Mouse (Mus musculus) liver, postnatal 0 days (tissue): ENCODE results near the gene Nmt2. TPM values are rescaled to one million over a fixed set of nuclear protein-coding genes. Genes with fewer than 3 reads are reported as not detected.

Source experiments
- ATAC-seq: fragments of 200-750 bp; cut with Nextera tagmentation; 2 replicates; pipeline ENCODE4 v1.8.0; 2017; ENCODE audit warnings: mild to moderate bottlenecking, moderate library complexity
- DNase-seq: peaks from one replicate; pipeline ENCODE4 v3.0.0-alpha.2; 2016
- H3K27ac ChIP-seq: fragments of 300-500 bp; sonication (generic); 2 replicates; pipeline ENCODE4 v1.5.1; 2014; ENCODE audit warnings: antibody characterized with exemption, moderate library complexity, mild to moderate bottlenecking, low read depth
- H3K27me3 ChIP-seq: fragments of 300-500 bp; sonication (generic); 2 replicates; pipeline ENCODE4 v1.6.1; 2014; ENCODE audit warnings: low read length, control low read depth, mixed read lengths; ENCODE audit not compliant: insufficient read depth
- H3K36me3 ChIP-seq: fragments of 300-500 bp; sonication (generic); replicated peaks from 2 replicates; pipeline ENCODE4 v1.6.1; 2014; ENCODE audit warnings: mild to moderate bottlenecking, control low read depth, low read length, moderate library complexity, mixed read lengths; ENCODE audit not compliant: insufficient read depth
- H3K4me1 ChIP-seq: fragments of 300-500 bp; sonication (generic); 2 replicates; pipeline ENCODE4 v1.6.1; 2014; ENCODE audit warnings: antibody characterized with exemption, mild to moderate bottlenecking, control low read depth; ENCODE audit not compliant: insufficient read depth
- H3K4me2 ChIP-seq: fragments of 300-500 bp; sonication (generic); 2 replicates; pipeline ENCODE4 v1.6.1; 2014; ENCODE audit warnings: low read depth, mild to moderate bottlenecking, low read length, moderate library complexity, mixed read lengths
- H3K4me3 ChIP-seq: fragments of 300-500 bp; sonication (generic); 2 replicates; pipeline ENCODE4 v1.5.1; 2014; ENCODE audit warnings: low read depth, low read length
- H3K9ac ChIP-seq: fragments of 300-500 bp; sonication (generic); replicated peaks from 2 replicates; pipeline ENCODE4 v1.6.1; 2014; ENCODE audit warnings: mild to moderate bottlenecking, moderate library complexity
- H3K9me3 ChIP-seq: fragments of 300-500 bp; sonication (generic); 2 replicates; pipeline ENCODE4 v1.6.1; 2016; ENCODE audit warnings: mild to moderate bottlenecking, control low read depth, low read length, mixed read lengths
- CTCF ChIP-seq: sonication (generic); IDR thresholded peaks from 2 replicates; pipeline ENCODE4 v1.5.1; 2016; ENCODE audit warnings: antibody characterized with exemption, low read depth
- EP300 ChIP-seq: IDR thresholded peaks from 2 replicates; pipeline ENCODE4 v1.6.1; 2016; ENCODE audit warnings: antibody characterized with exemption, low read depth, mild to moderate bottlenecking
- WGBS: fragments of 180-500 bp; shearing (Covaris S2); extraction: QIAGEN DNeasy Blood & Tissue Kit; methylation state at CpG from one replicate; pipeline ENCODE4 v1.1.7; 2014; ENCODE audit not compliant: insufficient replicate concordance; 5-methylcytosine and 5-hydroxymethylcytosine counted together
- polyA plus RNA-seq: library from polyadenylated mRNA; unstranded; fragments of >200 nt; fragmentation: Nextera tagmentation; extraction: Ambion mirVana; gene quantifications from 2 replicates; pipeline ENCODE4 v1.2.1, GENCODE M21; 2015

Gene Nmt2
- polyA plus RNA-seq, 1 experiment from 2014 or later: 17.4 TPM

- Histone ChIP-seq H3K4me2 (no peak overlapping the region), H3K27me3 (no peaks in the 10 kb centered on the region)
- no peak for ATAC-seq
These were observed 10.7 kb upstream of the Nmt2 start for GRCm38 (mm10) chr2:3273349-3273748.

GRCm38 (mm10) chr2:3276106-3276505 is 7.9 kb upstream of the Nmt2 start:
- H3K4me3 ChIP-seq: no peak overlapping the region
- 48% methylated on average over 2 of the region's 2 CpGs for WGBS
- no peak for ATAC-seq

More at GRCm38 (mm10) chr2:3273349-3273748, 10.7 kb upstream of the Nmt2 start:
- Histone ChIP-seq H3K27ac (no peak overlapping the region), H3K4me1 (no peaks in the 10 kb centered on the region), H3K9me3 (no peaks in the 10 kb centered on the region), H3K4me3 (no peak overlapping the region), H3K36me3 (no peaks in the 10 kb centered on the region), H3K9ac (no peak overlapping the region)
- WGBS: 72% methylated on average over 2 of the region's 2 CpGs
- DNase-seq: no peak
- TF ChIP-seq EP300: no peak
- no peak for TF ChIP-seq CTCF

GRCm38 (mm10) chr2:3277502-3277901 is 6.5 kb upstream of the Nmt2 start:
- Histone ChIP-seq H3K36me3 (no peaks in the 10 kb centered on the region), H3K9ac (no peak overlapping the region), H3K4me2 (no peak overlapping the region), H3K4me3 (no peak overlapping the region), H3K27ac (no peak overlapping the region), H3K4me1 (no peaks in the 10 kb centered on the region), H3K27me3 (no peaks in the 10 kb centered on the region), H3K9me3 (no peaks in the 10 kb centered on the region)
- no peak for TF ChIP-seq EP300
- no peak for TF ChIP-seq CTCF
- WGBS: 56% methylated on average over 7 of the region's 7 CpGs
- no peak for DNase-seq
- ATAC-seq: no peak

More at GRCm38 (mm10) chr2:3276106-3276505, 7.9 kb upstream of the Nmt2 start:
- TF ChIP-seq CTCF: no peak
- no peak for TF ChIP-seq EP300
- no peaks in the 10 kb centered on the region for H3K9me3 ChIP-seq
- no peak overlapping the region for H3K9ac ChIP-seq
- no peak overlapping the region for H3K4me2 ChIP-seq
- no peak for DNase-seq
- no peak overlapping the region for H3K27ac ChIP-seq
- no peaks in the 10 kb centered on the region for H3K27me3 ChIP-seq
- H3K4me1 ChIP-seq: no peaks in the 10 kb centered on the region
- H3K36me3 ChIP-seq: no peaks in the 10 kb centered on the region

GRCm38 (mm10) chr2:3281311-3281710 is 2.7 kb upstream of the Nmt2 start:
- DNase-seq (no peak), ATAC-seq (no peak)
- H3K9me3 ChIP-seq: no peaks in the 10 kb centered on the region
- H3K27ac ChIP-seq: no peak overlapping the region
- H3K9ac ChIP-seq: no peak overlapping the region
- 82% methylated on average over 4 of the region's 4 CpGs for WGBS
- H3K36me3 ChIP-seq: no peaks in the 10 kb centered on the region
- no peaks in the 10 kb centered on the region for H3K27me3 ChIP-seq
- no peak overlapping the region for H3K4me3 ChIP-seq
- H3K4me1 ChIP-seq: peaks cover 14% of the 10 kb centered on the region
- TF ChIP-seq EP300 (no peak), CTCF (no peak)
- H3K4me2 ChIP-seq: no peak overlapping the region

- Histone ChIP-seq H3K4me2 (peak overlapping the region; percentile 98), H3K9me3 (no peaks in the 10 kb centered on the region), H3K9ac (peak overlapping the region; percentile 65), H3K27me3 (no peaks in the 10 kb centered on the region), H3K4me3 (peak overlapping the region; percentile 65), H3K4me1 (peaks cover 14% of the 10 kb centered on the region), H3K27ac (peak overlapping the region; percentile 31), H3K36me3 (no peaks in the 10 kb centered on the region)
- 10% methylated on average over 12 of the region's 12 CpGs for WGBS
- ATAC-seq: no peak
- TF ChIP-seq EP300: no peak
- TF ChIP-seq CTCF: no peak
- no peak for DNase-seq
These were observed 978 bp upstream of the Nmt2 start for GRCm38 (mm10) chr2:3282866-3283601.

GRCm38 (mm10) chr2:3284473-3285180 is 615 bp downstream of the Nmt2 start:
- Histone ChIP-seq H3K4me1 (peaks cover 14% of the 10 kb centered on the region), H3K4me3 (peak overlapping the region; percentile 89), H3K27me3 (no peaks in the 10 kb centered on the region), H3K9me3 (no peaks in the 10 kb centered on the region), H3K36me3 (no peaks in the 10 kb centered on the region), H3K9ac (peak overlapping the region; percentile 81), H3K4me2 (peak overlapping the region; percentile 98), H3K27ac (peak overlapping the region; percentile 79)
- TF ChIP-seq EP300 (no peak), CTCF (no peak)
- WGBS: 0% methylated on average over 59 of the region's 60 CpGs
- ATAC-seq (peak; percentile 24), DNase-seq (peak; percentile 68)
